Mouse (Mus musculus): ENCODE measurements around the gene Brd3os. TPM values are rescaled to one million over a fixed set of nuclear protein-coding genes. Genes with fewer than 3 reads are reported as not detected.
A peak's percentile ranks its signal among the peaks of the same experiment; 100 is the strongest.

The Brd3os gene
- polyA plus RNA-seq, 1 experiment: 10.0 TPM

DNA sequence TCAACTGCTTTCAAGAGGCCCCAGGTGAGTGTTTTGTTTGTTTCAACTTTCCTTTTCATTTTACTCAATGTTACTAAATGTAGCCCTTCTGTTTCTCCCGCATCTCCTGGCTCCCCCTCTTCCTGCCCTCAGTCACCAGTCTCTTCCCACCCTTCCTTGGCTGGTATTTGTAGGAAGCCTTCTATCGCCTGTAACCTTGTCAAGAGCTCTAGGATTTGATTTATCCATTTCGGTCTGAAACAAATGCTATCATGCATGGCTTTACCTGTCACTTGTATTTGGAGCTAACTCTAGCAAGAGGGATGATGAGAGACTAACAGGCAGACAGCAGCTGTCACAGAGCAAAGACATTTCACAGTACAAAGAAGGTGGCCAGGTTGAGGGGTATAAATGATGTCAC lies 33.9 kb upstream of the Brd3os start:
- no peak overlapping the region for H3K27ac ChIP-seq (ENCODE audit: insufficient read depth, low read length)
- peaks cover 6% of the 10 kb centered on the region for H3K4me1 ChIP-seq (ENCODE audit: control insufficient read depth, insufficient read depth, low read length)

DNA sequence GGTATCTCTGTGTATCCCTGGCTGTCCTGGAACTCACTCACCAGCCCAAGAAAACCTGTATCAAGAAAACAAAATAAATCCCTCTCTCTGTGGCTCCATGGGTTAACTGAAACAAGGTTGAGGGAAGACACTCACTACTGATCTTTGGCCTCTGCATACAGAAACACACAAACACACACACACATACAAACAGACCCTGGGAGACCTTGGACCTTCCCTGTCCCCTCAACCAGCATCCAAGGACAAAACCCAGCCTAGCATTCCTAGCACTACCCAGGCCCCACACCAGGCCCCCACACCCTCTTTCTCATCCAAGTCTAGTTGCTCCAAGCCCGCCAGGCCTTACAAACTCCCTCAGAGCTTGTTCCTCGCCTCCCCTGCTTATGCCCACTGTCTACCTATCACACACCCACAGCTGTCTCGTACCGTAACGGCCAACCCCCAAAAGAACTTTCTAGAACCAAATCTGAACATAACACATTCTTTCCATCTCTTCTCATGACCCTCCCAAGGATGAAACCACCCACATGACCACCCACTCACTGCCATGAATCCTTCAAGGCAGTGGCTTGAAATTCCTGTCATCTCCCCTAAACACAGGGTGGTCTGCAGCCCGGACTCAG lies 31.5 kb upstream of the Brd3os start:
- Histone ChIP-seq H3K4me3 (ENCODE audit: insufficient read depth, low read length) (no peak overlapping the region), H3K4me1 (ENCODE audit: control insufficient read depth, insufficient read depth, low read length) (peaks cover 18% of the 10 kb centered on the region), H3K27ac (ENCODE audit: insufficient read depth, low read length) (no peak overlapping the region)
- no peak for TF ChIP-seq POLR2A (IDR thresholded peaks at IDR 0.05; ENCODE audit: low read depth, low read length)
- TF ChIP-seq CTCF (IDR thresholded peaks at IDR 0.05; ENCODE audit: borderline replicate concordance, insufficient read depth, low read length): no peak

More for the DNA sequence above, 33.9 kb upstream of the Brd3os start:
- TF ChIP-seq POLR2A (IDR thresholded peaks at IDR 0.05; ENCODE audit: low read depth, low read length) (no peak), CTCF (IDR thresholded peaks at IDR 0.05; ENCODE audit: borderline replicate concordance, insufficient read depth, low read length) (no peak)
- no peak overlapping the region for H3K4me3 ChIP-seq (ENCODE audit: insufficient read depth, low read length)

DNA sequence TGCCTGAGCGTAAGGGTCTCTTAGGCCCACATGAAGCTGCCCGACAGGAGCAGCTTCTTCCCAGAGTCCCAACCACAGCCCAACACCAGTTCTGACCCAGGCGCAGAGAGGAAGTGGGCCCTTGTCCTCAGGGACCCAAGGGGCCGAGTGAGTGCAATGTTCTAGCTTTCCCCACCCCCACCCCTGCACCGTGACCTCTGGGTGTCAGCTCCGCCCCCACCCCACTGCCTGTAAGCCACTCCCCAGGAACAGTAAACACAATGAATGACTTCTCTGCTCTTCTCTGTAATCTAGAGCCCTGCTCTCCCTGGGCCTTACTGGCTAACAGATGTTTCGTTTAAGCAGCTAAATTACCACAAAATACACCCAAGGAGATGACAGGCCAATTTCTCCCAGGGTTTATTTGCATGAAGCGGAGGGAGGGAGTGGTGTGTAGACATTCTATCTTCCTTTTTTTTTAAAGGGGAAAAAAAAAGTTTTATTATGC lies 30.4 kb upstream of the Brd3os start:
- peaks cover 18% of the 10 kb centered on the region for H3K4me1 ChIP-seq (ENCODE audit: control insufficient read depth, insufficient read depth, low read length)
- no peak for TF ChIP-seq POLR2A (IDR thresholded peaks at IDR 0.05; ENCODE audit: low read depth, low read length)
- no peak for TF ChIP-seq CTCF (IDR thresholded peaks at IDR 0.05; ENCODE audit: borderline replicate concordance, insufficient read depth, low read length)
- no peak overlapping the region for H3K27ac ChIP-seq (ENCODE audit: insufficient read depth, low read length)
- H3K4me3 ChIP-seq (ENCODE audit: insufficient read depth, low read length): no peak overlapping the region

DNA sequence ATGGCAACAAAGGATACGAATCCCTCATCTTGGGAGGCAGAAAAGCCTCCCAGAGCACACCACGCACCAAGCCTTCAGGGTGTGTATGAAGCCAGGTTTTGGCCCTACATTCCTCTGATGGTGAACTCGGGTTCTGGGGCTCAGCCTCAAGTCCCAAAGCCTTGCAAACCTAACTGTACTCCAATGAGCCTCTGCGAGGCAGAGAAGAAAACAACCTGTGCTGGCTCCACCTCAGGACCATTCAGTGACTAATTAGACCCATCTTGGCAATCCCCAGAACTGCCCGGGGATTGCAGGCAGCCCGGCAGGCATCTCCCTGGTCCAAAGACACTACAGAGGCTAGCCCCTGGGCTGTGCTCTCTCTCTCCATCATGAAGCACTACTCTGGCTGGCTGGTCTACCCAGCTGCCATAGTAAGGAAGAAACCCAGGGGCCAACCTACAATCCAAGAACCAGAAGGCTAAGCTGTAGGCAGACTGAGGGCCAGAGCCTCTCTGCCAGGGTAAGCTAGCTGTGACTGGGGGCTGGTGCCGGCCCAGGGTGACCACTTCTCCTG lies 29.8 kb upstream of the Brd3os start:
- no peak overlapping the region for H3K27ac ChIP-seq (ENCODE audit: insufficient read depth, low read length)
- H3K4me1 ChIP-seq (ENCODE audit: control insufficient read depth, insufficient read depth, low read length): peaks cover 18% of the 10 kb centered on the region
- no peak overlapping the region for H3K4me3 ChIP-seq (ENCODE audit: insufficient read depth, low read length)
- TF ChIP-seq CTCF (IDR thresholded peaks at IDR 0.05; ENCODE audit: borderline replicate concordance, insufficient read depth, low read length): no peak
- TF ChIP-seq POLR2A (IDR thresholded peaks at IDR 0.05; ENCODE audit: low read depth, low read length): no peak

DNA sequence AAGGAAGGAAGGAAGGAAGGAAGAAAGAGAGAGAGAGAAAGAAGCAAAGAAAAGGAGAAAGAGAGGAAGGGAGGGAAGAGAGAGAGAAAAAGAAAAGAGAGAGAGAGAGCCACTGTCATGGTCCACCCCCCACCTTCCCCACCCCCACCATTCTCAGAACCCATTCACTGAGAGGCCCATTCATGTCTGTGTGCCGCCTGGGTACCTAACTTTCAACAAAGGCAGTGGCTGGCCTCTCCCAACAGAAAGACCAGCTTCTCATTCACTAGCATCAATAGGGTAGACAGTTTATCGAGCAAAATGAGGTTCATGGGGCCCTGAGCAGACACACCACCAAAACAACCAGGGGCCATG lies 28.6 kb upstream of the Brd3os start:
- H3K27ac ChIP-seq (ENCODE audit: insufficient read depth, low read length): peak overlapping the region; percentile 15; the same call in 1 of the 2 replicates
- peaks cover 18% of the 10 kb centered on the region for H3K4me1 ChIP-seq (ENCODE audit: control insufficient read depth, insufficient read depth, low read length)
- TF ChIP-seq POLR2A (IDR thresholded peaks at IDR 0.05; ENCODE audit: low read depth, low read length) (no peak), CTCF (IDR thresholded peaks at IDR 0.05; ENCODE audit: borderline replicate concordance, insufficient read depth, low read length) (no peak)
- H3K4me3 ChIP-seq (ENCODE audit: insufficient read depth, low read length): no peak overlapping the region

DNA sequence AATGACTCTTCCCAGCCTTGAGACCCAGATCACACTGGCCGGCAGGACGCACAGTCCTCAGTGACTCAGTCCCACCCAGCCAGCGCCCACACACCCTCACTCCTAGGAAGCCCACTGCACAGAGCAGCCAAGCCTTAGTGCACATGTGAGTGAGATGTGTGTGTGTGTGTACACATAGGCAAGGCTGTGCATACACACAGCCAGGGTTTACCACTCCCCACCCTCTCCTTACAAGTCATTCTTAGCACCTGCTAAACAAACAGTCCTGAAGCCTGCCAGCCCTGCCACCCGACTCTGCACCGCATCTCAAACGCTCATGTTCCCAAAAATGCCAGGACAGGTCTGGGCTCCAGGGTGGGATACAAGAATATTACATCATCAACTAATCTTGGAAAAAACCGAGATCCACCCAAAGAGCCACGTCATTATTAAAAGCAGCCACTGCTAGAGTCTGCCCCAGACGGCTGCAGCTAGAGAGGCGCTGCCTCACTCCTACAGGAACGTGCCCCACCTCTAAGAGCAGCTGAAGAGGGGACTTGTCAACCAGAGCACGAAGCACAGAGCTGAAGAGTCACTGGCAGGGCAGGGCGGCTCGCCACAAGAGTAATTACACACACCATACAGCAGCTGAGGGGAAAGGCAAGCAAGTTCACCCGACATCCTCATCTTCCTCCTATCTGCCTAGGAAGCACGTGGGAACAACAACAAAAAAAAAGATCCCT lies 28.0 kb upstream of the Brd3os start:
- TF ChIP-seq POLR2A (IDR thresholded peaks at IDR 0.05; ENCODE audit: low read depth, low read length) (no peak; the same call in 1 of the 2 replicates), CTCF (IDR thresholded peaks at IDR 0.05; ENCODE audit: borderline replicate concordance, insufficient read depth, low read length) (no peak)
- Histone ChIP-seq H3K4me3 (ENCODE audit: insufficient read depth, low read length) (no peak overlapping the region), H3K27ac (ENCODE audit: insufficient read depth, low read length) (peak overlapping the region; percentile 15; the same call in 1 of the 2 replicates), H3K4me1 (ENCODE audit: control insufficient read depth, insufficient read depth, low read length) (peaks cover 18% of the 10 kb centered on the region)

DNA sequence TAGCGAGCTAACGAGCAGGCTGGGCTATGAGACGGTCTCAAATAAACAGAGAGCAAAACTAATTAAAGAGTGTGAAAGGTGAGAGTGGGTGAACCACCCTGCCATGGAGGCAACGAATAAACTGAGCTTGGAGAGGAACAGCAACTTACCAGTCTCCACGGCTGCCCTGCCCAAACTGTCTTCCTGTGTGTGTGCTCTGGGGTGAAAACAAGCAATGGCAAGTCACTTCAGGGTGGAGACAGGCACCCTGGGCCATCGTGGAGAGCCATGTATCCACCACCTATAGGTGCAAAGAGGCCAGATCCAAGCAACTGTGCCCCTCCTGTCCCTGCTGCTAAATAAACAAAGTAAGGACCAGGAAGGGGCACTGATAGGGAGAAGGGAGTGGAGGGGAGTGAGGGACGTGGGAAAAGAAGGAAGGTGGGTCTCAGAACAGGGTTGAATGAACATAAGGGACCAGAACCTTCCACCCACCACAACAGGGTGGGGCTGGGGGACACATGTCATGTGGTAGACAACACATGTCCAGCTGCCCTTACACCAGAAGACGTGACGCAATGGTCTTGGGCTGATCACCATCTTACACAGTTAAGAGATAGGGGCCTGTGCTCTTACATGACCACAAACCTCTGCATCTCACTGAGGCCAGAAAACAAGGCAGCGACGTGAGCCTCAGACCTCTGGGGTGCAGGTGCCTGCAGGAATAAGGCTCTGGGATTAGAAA lies 26.9 kb upstream of the Brd3os start:
- peaks cover 18% of the 10 kb centered on the region for H3K4me1 ChIP-seq (ENCODE audit: control insufficient read depth, insufficient read depth, low read length)
- TF ChIP-seq POLR2A (IDR thresholded peaks at IDR 0.05; ENCODE audit: low read depth, low read length) (no peak), CTCF (IDR thresholded peaks at IDR 0.05; ENCODE audit: borderline replicate concordance, insufficient read depth, low read length) (no peak)
- no peak overlapping the region for H3K27ac ChIP-seq (ENCODE audit: insufficient read depth, low read length)

DNA sequence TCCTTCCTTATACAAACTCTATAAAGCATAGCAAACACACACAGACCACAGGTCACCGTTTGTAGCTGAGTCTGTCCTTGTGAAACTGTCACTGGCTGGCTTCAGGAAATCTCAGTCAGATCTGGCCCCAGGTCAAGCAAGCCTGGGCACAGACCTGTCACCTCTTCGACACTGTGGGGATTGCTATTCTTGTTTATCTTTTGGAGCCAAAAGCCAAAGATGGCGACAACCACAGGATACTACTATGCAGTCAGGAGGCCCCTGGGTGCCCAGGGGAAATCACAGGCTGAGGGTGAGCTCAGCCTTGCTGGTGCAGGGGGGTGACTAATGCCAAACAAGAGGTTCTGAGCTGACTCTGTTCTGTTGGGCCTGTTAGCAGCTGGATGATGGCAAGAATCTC lies 25.7 kb upstream of the Brd3os start:
- no peak overlapping the region for H3K27ac ChIP-seq (ENCODE audit: insufficient read depth, low read length)

More for the DNA sequence above, 26.9 kb upstream of the Brd3os start:
- no peak overlapping the region for H3K4me3 ChIP-seq (ENCODE audit: insufficient read depth, low read length)

DNA sequence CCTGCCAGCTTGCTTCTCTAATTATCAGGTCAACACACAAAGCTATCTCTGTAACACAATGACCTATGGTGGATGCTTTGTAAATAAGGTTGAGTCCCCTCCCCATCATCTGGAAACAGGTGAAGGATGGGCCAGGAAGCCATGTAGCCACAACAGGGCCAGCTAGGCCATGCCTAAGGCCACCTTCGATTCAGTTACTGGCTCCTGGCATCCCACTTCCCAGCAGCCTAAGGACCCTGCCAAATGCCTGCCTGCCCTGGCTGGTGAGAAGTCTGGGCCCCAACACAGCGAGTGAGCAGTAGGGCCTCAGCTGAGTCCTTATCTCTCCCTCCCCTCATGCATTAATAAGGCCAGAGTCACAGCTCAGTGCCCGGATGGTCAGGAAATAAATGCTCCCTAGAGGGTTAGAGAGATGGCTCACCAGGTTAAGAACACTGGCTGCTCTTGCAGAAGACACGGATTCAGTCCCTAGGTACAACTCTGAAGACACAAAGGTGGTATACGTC lies 24.4 kb upstream of the Brd3os start:
- Histone ChIP-seq H3K4me1 (ENCODE audit: control insufficient read depth, insufficient read depth, low read length) (peaks cover 13% of the 10 kb centered on the region), H3K4me3 (ENCODE audit: insufficient read depth, low read length) (no peak overlapping the region), H3K27ac (ENCODE audit: insufficient read depth, low read length) (no peak overlapping the region)
- no peak for TF ChIP-seq CTCF (IDR thresholded peaks at IDR 0.05; ENCODE audit: borderline replicate concordance, insufficient read depth, low read length)
- no peak for TF ChIP-seq POLR2A (IDR thresholded peaks at IDR 0.05; ENCODE audit: low read depth, low read length)

More for the DNA sequence above, 25.7 kb upstream of the Brd3os start:
- Histone ChIP-seq H3K4me3 (ENCODE audit: insufficient read depth, low read length) (no peak overlapping the region), H3K4me1 (ENCODE audit: control insufficient read depth, insufficient read depth, low read length) (peaks cover 18% of the 10 kb centered on the region)
- TF ChIP-seq POLR2A (IDR thresholded peaks at IDR 0.05; ENCODE audit: low read depth, low read length) (no peak), CTCF (IDR thresholded peaks at IDR 0.05; ENCODE audit: borderline replicate concordance, insufficient read depth, low read length) (no peak)

Data from embryonic fibroblast, embryonic 13.5 days (primary cell).